Mouse (Mus musculus) CH12.LX (cell line): ENCODE measurements at regions not wholly inside any gene's neighbourhood (a gene's known extent, or its start where the extent isn't known, plus 50 kb on each side); places are given as distances from the start of the nearest gene placed in this dataset.

Experiments
- DNase-seq: peaks from one replicate; pipeline ENCODE4 v3.0.0-alpha.2; 2013; ENCODE audit errors: extremely low read depth
- H3K27ac ChIP-seq: 2 replicates; pipeline ENCODE4 v1.5.1; 2012; ENCODE audit warnings: low read depth, mild to moderate bottlenecking, control low read depth, moderate library complexity; ENCODE audit not compliant: insufficient read depth
- H3K27me3 ChIP-seq: replicated peaks from 2 replicates; pipeline ENCODE3; 2012; ENCODE audit warnings: inconsistent platforms
- H3K36me3 ChIP-seq, 2 experiments: replicated peaks in 1 of 2; 2 replicates each; pipeline versions ENCODE3 to v1.6.1; 2012; ENCODE audit warnings: inconsistent platforms in 1 of 2, low read length in 1 of 2, mild to moderate bottlenecking in 1 of 2, mixed read lengths in 1 of 2, moderate library complexity in 1 of 2; ENCODE audit not compliant: control insufficient read depth in 1 of 2, insufficient read depth in 1 of 2
- H3K4me1 ChIP-seq, 2 experiments: 2 replicates each; pipeline ENCODE4 v1.6.1; 2012; ENCODE audit warnings: inconsistent platforms in 1 of 2, moderate library complexity in 1 of 2; ENCODE audit not compliant: insufficient read depth in 2 of 2, control insufficient read depth in 1 of 2
- H3K4me2 ChIP-seq: 2 replicates; pipeline ENCODE4 v1.6.1; 2012; ENCODE audit warnings: low read depth, mild to moderate bottlenecking, control low read depth; ENCODE audit not compliant: poor library complexity, insufficient read depth, severe bottlenecking
- H3K4me3 ChIP-seq, 3 experiments: fragments of 150-350 bp in 1 of 3; sonication (generic) in 1 of 3; replicated peaks in 1 of 3; 2 replicates each; pipeline versions ENCODE3 to v1.5.1; 2011 to 2012; ENCODE audit warnings: low read depth in 2 of 3, low read length in 2 of 3, mild to moderate bottlenecking in 2 of 3, moderate library complexity in 2 of 3, control low read depth in 1 of 3, improper control_type of control experiment in 1 of 3, inconsistent platforms in 1 of 3, mixed read lengths in 1 of 3; ENCODE audit not compliant: poor library complexity in 1 of 3
- H3K79me2 ChIP-seq: replicated peaks from 2 replicates; pipeline ENCODE4 v1.6.1; 2012; ENCODE audit warnings: mild to moderate bottlenecking, moderate library complexity; ENCODE audit not compliant: control insufficient read depth, poor library complexity, insufficient read depth, severe bottlenecking; ENCODE audit errors: extremely low read depth
- H3K9ac ChIP-seq: 2 replicates; pipeline ENCODE4 v1.6.1; 2012; ENCODE audit warnings: low read depth, mild to moderate bottlenecking, control low read depth, moderate library complexity; ENCODE audit not compliant: insufficient read depth
- H3K9me3 ChIP-seq: replicated peaks from 2 replicates; pipeline ENCODE3; 2012; ENCODE audit warnings: low read length, inconsistent platforms, mixed read lengths
- BHLHE40 ChIP-seq: IDR thresholded peaks from 2 replicates; pipeline ENCODE4 v1.6.1; 2011; ENCODE audit warnings: mild to moderate bottlenecking, low read depth, low read length, improper control_type of control experiment
- CHD1 ChIP-seq: IDR thresholded peaks from 2 replicates; pipeline ENCODE4 v1.6.1; 2012; ENCODE audit warnings: low read depth, low read length, improper control_type of control experiment, inconsistent platforms
- CHD2 ChIP-seq: IDR thresholded peaks from 2 replicates; pipeline ENCODE4 v1.6.1; 2011; ENCODE audit warnings: low read length, improper control_type of control experiment
- CTCF ChIP-seq, 2 experiments: IDR thresholded peaks in 1 of 2; conservative IDR thresholded peaks in 1 of 2; 2 replicates each; pipeline ENCODE4 v1.5.1; 2011 to 2012; ENCODE audit warnings: low read depth in 2 of 2, low read length in 2 of 2, improper control_type of control experiment in 1 of 2, inconsistent platforms in 1 of 2, mild to moderate bottlenecking in 1 of 2, moderate library complexity in 1 of 2
- EP300 ChIP-seq: IDR thresholded peaks from 2 replicates; pipeline ENCODE4 v1.6.1; 2011; ENCODE audit warnings: low read length, improper control_type of control experiment
- GABPA ChIP-seq: IDR thresholded peaks from 2 replicates; pipeline ENCODE4 v1.6.1; 2012; ENCODE audit warnings: low read depth, low read length, improper control_type of control experiment, inconsistent platforms; ENCODE audit not compliant: insufficient replicate concordance
- JUN ChIP-seq: IDR thresholded peaks from 2 replicates; pipeline ENCODE4 v1.6.1; 2011; ENCODE audit warnings: low read depth, mild to moderate bottlenecking, low read length, improper control_type of control experiment, moderate library complexity; ENCODE audit not compliant: insufficient read depth
- JUND ChIP-seq: conservative IDR thresholded peaks from 2 replicates; pipeline ENCODE4 v1.6.1; 2011; ENCODE audit warnings: low read depth, low read length, improper control_type of control experiment
- MAFK ChIP-seq: IDR thresholded peaks from 2 replicates; pipeline ENCODE4 v1.6.1; 2011; ENCODE audit warnings: low read length, improper control_type of control experiment; ENCODE audit not compliant: insufficient replicate concordance
- MEF2A ChIP-seq: IDR thresholded peaks from 2 replicates; pipeline ENCODE4 v1.6.1; 2014; ENCODE audit warnings: low read depth, mild to moderate bottlenecking, inconsistent platforms, low read length, improper control_type of control experiment, borderline replicate concordance
- MXI1 ChIP-seq: IDR thresholded peaks from 2 replicates; pipeline ENCODE4 v1.6.1; 2011; ENCODE audit warnings: mild to moderate bottlenecking, low read depth, low read length, improper control_type of control experiment
- MYC ChIP-seq: IDR thresholded peaks from 2 replicates; pipeline ENCODE4 v1.6.1; 2011; ENCODE audit warnings: low read depth, mild to moderate bottlenecking, improper control_type of control experiment, low read length
- NRF1 ChIP-seq: IDR thresholded peaks from 2 replicates; pipeline ENCODE4 v1.6.1; 2014; ENCODE audit warnings: low read depth, mild to moderate bottlenecking, inconsistent platforms, low read length, improper control_type of control experiment, moderate library complexity
- PAX5 ChIP-seq: IDR thresholded peaks from 2 replicates; pipeline ENCODE4 v1.6.1; 2012; ENCODE audit warnings: low read length, inconsistent platforms, mixed read lengths
- POLR2A ChIP-seq: IDR thresholded peaks from 2 replicates; pipeline ENCODE4 v1.6.1; 2011; ENCODE audit warnings: low read depth, mild to moderate bottlenecking, improper control_type of control experiment, low read length
- RAD21 ChIP-seq: IDR thresholded peaks from 2 replicates; pipeline ENCODE4 v1.6.1; 2011; ENCODE audit warnings: low read depth, mild to moderate bottlenecking, low read length, improper control_type of control experiment, moderate library complexity
- RCOR1 ChIP-seq: conservative IDR thresholded peaks from 2 replicates; pipeline ENCODE4 v1.6.1; 2012; ENCODE audit warnings: low read depth, mild to moderate bottlenecking, inconsistent platforms, low read length, improper control_type of control experiment
- TBP ChIP-seq: conservative IDR thresholded peaks from 2 replicates; pipeline ENCODE4 v1.6.1; 2011; ENCODE audit warnings: low read depth, low read length, improper control_type of control experiment
- UBTF ChIP-seq: IDR thresholded peaks from 2 replicates; pipeline ENCODE4 v1.6.1; 2012; ENCODE audit warnings: low read depth, mild to moderate bottlenecking, inconsistent platforms, low read length, improper control_type of control experiment, moderate library complexity
- ZC3H11A ChIP-seq: IDR thresholded peaks from 2 replicates; pipeline ENCODE4 v1.6.1; 2012; ENCODE audit warnings: low read depth, mild to moderate bottlenecking, inconsistent platforms, low read length, improper control_type of control experiment
- ZKSCAN1 ChIP-seq: IDR thresholded peaks from 2 replicates; pipeline ENCODE4 v1.6.1; 2012; ENCODE audit warnings: low read depth, inconsistent platforms, low read length, improper control_type of control experiment, borderline replicate concordance
- ZNF384 ChIP-seq: IDR thresholded peaks from 2 replicates; pipeline ENCODE4 v1.6.1; 2012; ENCODE audit warnings: low read depth, low read length, improper control_type of control experiment, inconsistent platforms
- dilution Hi-C: fragments of 300-500 bp; cut with MboI; formaldehyde crosslinking; loops from 2 replicates; pipeline ENCODE4 v1.14.3; 2020; ENCODE audit warnings: low sequenced_read_pairs; ENCODE audit not compliant: extremely low pct_unique_long_range_greater_than_20kb, extremely low pct_ligation_motif_present
- in situ Hi-C: fragments of 300-500 bp; cut with MboI; formaldehyde crosslinking; loops from 3 replicates; pipeline ENCODE4 v1.14.3; 2019; ENCODE audit warnings: low sequenced_read_pairs, low pct_ligation_motif_present, low pct_unique_long_range_greater_than_20kb, mixed read lengths

- Histone ChIP-seq H3K4me3 (no peak overlapping the region), H3K79me2 (no peaks in the 10 kb centered on the region), H3K27ac (no peak overlapping the region), H3K9me3 (no peaks in the 10 kb centered on the region), H3K27me3 (no peaks in the 10 kb centered on the region), H3K4me2 (no peak overlapping the region), H3K36me3 (no peaks in the 10 kb centered on the region), H3K9ac (no peak overlapping the region), H3K4me1 (no peaks in the 10 kb centered on the region)
- no peak for DNase-seq
- in situ Hi-C loops, result no loop called here
- TF ChIP-seq MAFK, result no peak
- TF ChIP-seq RAD21, result no peak
- TF ChIP-seq MXI1, result no peak
- TF ChIP-seq EP300, result no peak
- no peak for TF ChIP-seq MYC
- TF ChIP-seq POLR2A, result no peak
- TF ChIP-seq CTCF (conservative IDR thresholded peaks at IDR 0.05 in 1 of 2, IDR thresholded peaks at IDR 0.05 in 1 of 2; ENCODE audit: low read depth in 2 of 2, low read length in 2 of 2), result no peak
- no peak for TF ChIP-seq ZNF384
- TF ChIP-seq CHD2, result no peak
- dilution Hi-C loops, result no loop called here
Observed at GRCm38 (mm10) chr19:15057801-15058200, 459.9 kb upstream of the Tle4 start.

GRCm38 (mm10) chr19:15053582-15054141 is 455.8 kb upstream of the Tle4 start:
- dilution Hi-C loops (no loop called here), in situ Hi-C loops (no loop called here)
- no peak overlapping the region for H3K4me3 ChIP-seq
- no peaks in the 10 kb centered on the region for H3K4me1 ChIP-seq
- no peaks in the 10 kb centered on the region for H3K79me2 ChIP-seq
- no peak overlapping the region for H3K4me2 ChIP-seq
- TF ChIP-seq MEF2A (no peak), UBTF (no peak), MAFK (no peak), PAX5 (no peak), JUN (no peak), RCOR1 (no peak), ZC3H11A (no peak)
- DNase-seq, result no peak
- no peaks in the 10 kb centered on the region for H3K27me3 ChIP-seq
- H3K9ac ChIP-seq, result no peak overlapping the region
- no peaks in the 10 kb centered on the region for H3K36me3 ChIP-seq
- H3K9me3 ChIP-seq, result no peaks in the 10 kb centered on the region
- no peak overlapping the region for H3K27ac ChIP-seq

- Histone ChIP-seq H3K4me1 (no peaks in the 10 kb centered on the region), H3K27me3 (no peaks in the 10 kb centered on the region), H3K9ac (no peak overlapping the region), H3K79me2 (no peaks in the 10 kb centered on the region), H3K9me3 (no peaks in the 10 kb centered on the region), H3K36me3 (no peaks in the 10 kb centered on the region), H3K27ac (no peak overlapping the region), H3K4me2 (no peak overlapping the region), H3K4me3 (no peak overlapping the region)
- DNase-seq, result no peak
- TF ChIP-seq RAD21 (no peak), CHD1 (no peak), MEF2A (no peak), MAFK (no peak), GABPA (no peak), ZKSCAN1 (no peak), BHLHE40 (no peak), JUND (no peak), TBP (no peak), PAX5 (no peak), NRF1 (no peak)
- in situ Hi-C loops, result no loop called here
- dilution Hi-C loops, result no loop called here
Observed at GRCm38 (mm10) chr19:15052642-15053239, 454.9 kb upstream of the Tle4 start.
